Mouse (Mus musculus) liver, postnatal 0 days (tissue): ENCODE data around the gene Stk4. TPM values are rescaled to one million over a fixed set of nuclear protein-coding genes. Genes with fewer than 3 reads are reported as not detected.
A peak's percentile ranks its signal among the peaks of the same experiment; 100 is the strongest.

Source experiments
- ATAC-seq: fragments of 200-750 bp; cut with Nextera tagmentation; 2 replicates; pipeline ENCODE4 v1.8.0; 2017; ENCODE audit warnings: mild to moderate bottlenecking, moderate library complexity
- DNase-seq: peaks from one replicate; pipeline ENCODE4 v3.0.0-alpha.2; 2016
- H3K27ac ChIP-seq: fragments of 300-500 bp; sonication (generic); 2 replicates; pipeline ENCODE4 v1.5.1; 2014; ENCODE audit warnings: antibody characterized with exemption, moderate library complexity, mild to moderate bottlenecking, low read depth
- H3K27me3 ChIP-seq: fragments of 300-500 bp; sonication (generic); 2 replicates; pipeline ENCODE4 v1.6.1; 2014; ENCODE audit warnings: low read length, control low read depth, mixed read lengths; ENCODE audit not compliant: insufficient read depth
- H3K36me3 ChIP-seq: fragments of 300-500 bp; sonication (generic); replicated peaks from 2 replicates; pipeline ENCODE4 v1.6.1; 2014; ENCODE audit warnings: mild to moderate bottlenecking, control low read depth, low read length, moderate library complexity, mixed read lengths; ENCODE audit not compliant: insufficient read depth
- H3K4me1 ChIP-seq: fragments of 300-500 bp; sonication (generic); 2 replicates; pipeline ENCODE4 v1.6.1; 2014; ENCODE audit warnings: antibody characterized with exemption, mild to moderate bottlenecking, control low read depth; ENCODE audit not compliant: insufficient read depth
- H3K4me2 ChIP-seq: fragments of 300-500 bp; sonication (generic); 2 replicates; pipeline ENCODE4 v1.6.1; 2014; ENCODE audit warnings: low read depth, mild to moderate bottlenecking, low read length, moderate library complexity, mixed read lengths
- H3K4me3 ChIP-seq: fragments of 300-500 bp; sonication (generic); 2 replicates; pipeline ENCODE4 v1.5.1; 2014; ENCODE audit warnings: low read depth, low read length
- H3K9ac ChIP-seq: fragments of 300-500 bp; sonication (generic); replicated peaks from 2 replicates; pipeline ENCODE4 v1.6.1; 2014; ENCODE audit warnings: mild to moderate bottlenecking, moderate library complexity
- H3K9me3 ChIP-seq: fragments of 300-500 bp; sonication (generic); 2 replicates; pipeline ENCODE4 v1.6.1; 2016; ENCODE audit warnings: mild to moderate bottlenecking, control low read depth, low read length, mixed read lengths
- CTCF ChIP-seq: sonication (generic); IDR thresholded peaks from 2 replicates; pipeline ENCODE4 v1.5.1; 2016; ENCODE audit warnings: antibody characterized with exemption, low read depth
- EP300 ChIP-seq: IDR thresholded peaks from 2 replicates; pipeline ENCODE4 v1.6.1; 2016; ENCODE audit warnings: antibody characterized with exemption, low read depth, mild to moderate bottlenecking
- WGBS: fragments of 180-500 bp; shearing (Covaris S2); extraction: QIAGEN DNeasy Blood & Tissue Kit; methylation state at CpG from one replicate; pipeline ENCODE4 v1.1.7; 2014; ENCODE audit not compliant: insufficient replicate concordance; 5-methylcytosine and 5-hydroxymethylcytosine counted together
- polyA plus RNA-seq: library from polyadenylated mRNA; unstranded; fragments of >200 nt; fragmentation: Nextera tagmentation; extraction: Ambion mirVana; gene quantifications from 2 replicates; pipeline ENCODE4 v1.2.1, GENCODE M21; 2015

Gene Stk4
- polyA plus RNA-seq, 1 experiment from 2014 or later = 10.8 TPM

- Histone ChIP-seq H3K4me3 (no peak overlapping the region), H3K27me3 (no peaks in the 10 kb centered on the region), H3K9ac (no peak overlapping the region), H3K4me2 (no peak overlapping the region), H3K4me1 (no peaks in the 10 kb centered on the region), H3K9me3 (no peaks in the 10 kb centered on the region), H3K27ac (no peak overlapping the region), H3K36me3 (peaks cover 38% of the 10 kb centered on the region)
- ATAC-seq (no peak), DNase-seq (no peak)
- TF ChIP-seq CTCF = no peak
- no peak for TF ChIP-seq EP300
- 77% methylated on average over 8 of the region's 8 CpGs for WGBS
These were observed 41.4 kb downstream of the Stk4 start for GRCm38 (mm10) chr2:164111546-164111945.

- no peak overlapping the region for H3K4me2 ChIP-seq
- DNase-seq = no peak
- H3K27ac ChIP-seq = no peak overlapping the region
- H3K27me3 ChIP-seq = no peaks in the 10 kb centered on the region
- no peaks in the 10 kb centered on the region for H3K9me3 ChIP-seq
- H3K4me3 ChIP-seq = no peak overlapping the region
- H3K9ac ChIP-seq = no peak overlapping the region
- TF ChIP-seq CTCF (no peak), EP300 (no peak)
- ATAC-seq = no peak
- no peaks in the 10 kb centered on the region for H3K4me1 ChIP-seq
- WGBS = 88% methylated on average over 6 of the region's 6 CpGs
- peaks cover 37% of the 10 kb centered on the region for H3K36me3 ChIP-seq
These were observed 43.9 kb downstream of the Stk4 start for GRCm38 (mm10) chr2:164114051-164114450.

GRCm38 (mm10) chr2:164115531-164115930 is 45.4 kb downstream of the Stk4 start:
- Histone ChIP-seq H3K27ac (no peak overlapping the region), H3K9me3 (no peaks in the 10 kb centered on the region), H3K4me1 (no peaks in the 10 kb centered on the region), H3K36me3 (peaks cover 46% of the 10 kb centered on the region), H3K4me2 (no peak overlapping the region), H3K4me3 (no peak overlapping the region), H3K27me3 (no peaks in the 10 kb centered on the region), H3K9ac (no peak overlapping the region)
- WGBS = 82% methylated on average over 10 of the region's 10 CpGs
- ATAC-seq (no peak), DNase-seq (no peak)
- TF ChIP-seq EP300 (no peak), CTCF (no peak)

GRCm38 (mm10) chr2:164119503-164119902 is 49.4 kb downstream of the Stk4 start:
- WGBS = 85% methylated on average over 6 of the region's 6 CpGs
- H3K9ac ChIP-seq = no peak overlapping the region
- TF ChIP-seq CTCF (no peak), EP300 (no peak)
- H3K4me3 ChIP-seq = no peak overlapping the region
- no peaks in the 10 kb centered on the region for H3K4me1 ChIP-seq
- H3K4me2 ChIP-seq = no peak overlapping the region
- peaks cover 40% of the 10 kb centered on the region for H3K36me3 ChIP-seq
- DNase-seq = no peak
- no peak overlapping the region for H3K27ac ChIP-seq
- H3K27me3 ChIP-seq = no peaks in the 10 kb centered on the region
- no peak for ATAC-seq
- no peaks in the 10 kb centered on the region for H3K9me3 ChIP-seq

- Histone ChIP-seq H3K27me3 (no peaks in the 10 kb centered on the region), H3K9me3 (no peaks in the 10 kb centered on the region), H3K4me1 (no peaks in the 10 kb centered on the region), H3K4me3 (no peak overlapping the region), H3K9ac (no peak overlapping the region), H3K27ac (no peak overlapping the region), H3K4me2 (no peak overlapping the region), H3K36me3 (peaks cover 35% of the 10 kb centered on the region)
- WGBS = 77% methylated on average over 5 of the region's 5 CpGs
- DNase-seq (no peak), ATAC-seq (no peak)
- TF ChIP-seq EP300 (no peak), CTCF (no peak)
These were observed 53.1 kb downstream of the Stk4 start for GRCm38 (mm10) chr2:164123169-164123766.

- 78% methylated on average over 13 of the region's 13 CpGs for WGBS
- DNase-seq (no peak), ATAC-seq (no peak)
- H3K36me3 ChIP-seq = peaks cover 16% of the 10 kb centered on the region; the same call in 1 of the 2 replicates
- 0 out of 2 replicates have a peak, but pooled peaks cover 2% of the 10 kb centered on the region for H3K4me1 ChIP-seq
- TF ChIP-seq EP300 (no peak), CTCF (peak; percentile 41)
- no peak overlapping the region for H3K9ac ChIP-seq
- no peaks in the 10 kb centered on the region for H3K9me3 ChIP-seq
- H3K4me3 ChIP-seq = no peak overlapping the region
- H3K27ac ChIP-seq = no peak overlapping the region
- no peaks in the 10 kb centered on the region for H3K27me3 ChIP-seq
- no peak overlapping the region for H3K4me2 ChIP-seq
These were observed 56.4 kb downstream of the Stk4 start for GRCm38 (mm10) chr2:164126533-164126955.

- DNase-seq (no peak), ATAC-seq (no peak)
- no peak overlapping the region for H3K9ac ChIP-seq
- H3K36me3 ChIP-seq = peaks cover 18% of the 10 kb centered on the region; the same call in 1 of the 2 replicates
- no peak overlapping the region for H3K27ac ChIP-seq
- WGBS = 79% methylated on average over 2 of the region's 2 CpGs
- H3K27me3 ChIP-seq = no peaks in the 10 kb centered on the region
- H3K4me3 ChIP-seq = no peak overlapping the region
- TF ChIP-seq CTCF (no peak), EP300 (no peak)
- H3K4me1 ChIP-seq = 0 out of 2 replicates have a peak, but pooled peaks cover 2% of the 10 kb centered on the region
- H3K9me3 ChIP-seq = no peaks in the 10 kb centered on the region
- no peak overlapping the region for H3K4me2 ChIP-seq
These were observed 57.2 kb downstream of the Stk4 start for GRCm38 (mm10) chr2:164127297-164127696.
